In the genomic region with DNA sequence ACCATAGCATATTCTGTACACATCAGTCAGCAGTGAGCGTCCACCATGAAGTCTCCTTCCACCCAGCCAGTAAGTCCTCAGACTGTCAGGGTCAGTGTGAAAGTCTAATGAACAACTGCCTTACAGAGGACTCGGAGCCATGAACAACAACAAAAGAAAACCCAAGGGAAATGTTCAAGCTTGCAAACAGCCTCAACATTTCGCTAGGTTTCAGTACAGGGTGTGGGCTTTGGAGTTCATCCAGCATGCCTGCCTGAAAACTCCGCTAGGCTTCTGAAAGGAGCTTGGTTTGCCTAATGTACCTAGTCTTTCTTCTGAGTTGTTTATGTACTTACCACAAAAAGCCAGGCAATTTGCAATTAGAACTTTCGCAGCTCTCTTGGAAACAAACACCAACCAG, we compare ENCODE assay signal across 17 mouse cellular contexts. TPM values are rescaled to one million over a fixed set of nuclear protein-coding genes. Genes with fewer than 3 reads are reported as not detected.
DNase-seq lines count a peak whose midpoint lies in the region; ATAC-seq and TF ChIP-seq lines count a peak whose summit lies in the region.
"Had no signal": no experiment of that assay in that cellular context is flagged by ENCODE, and none has a peak within 500 bp of the region (broad histone marks: within the 10 kb centered on the region; RNA-seq: fewer than 3 reads in every experiment).

No protein-coding gene starts in this region.

- peak; percentile 41 for DNase-seq in gastrocnemius, adult 2 months
- DNase-seq in gastrocnemius, postnatal 4 days (ENCODE audit: low spot score in 2 of 2): no peak
- peak; percentile 41 for DNase-seq in kidney, adult 2 months
- DNase-seq in kidney, adult 11 months: no peak
- peak; percentile 46 for DNase-seq in lung, postnatal 25 days (ENCODE audit: low spot score)
- DNase-seq in lung, postnatal 14 days: no peak
- DNase-seq in cerebellum, postnatal 25 days: no peak
- DNase-seq: cerebellum, adult 8-10 months; thymus, postnatal 14 days had no signal

- no peaks in the 10 kb centered on the region for H3K9me3 ChIP-seq in stomach, embryonic 16.5 days (replicated peaks; ENCODE audit: control insufficient read depth, low read length)
- H3K9me3 ChIP-seq: hindbrain, embryonic 13.5 days; kidney, embryonic 15.5 days had no signal

- no peak for TF ChIP-seq CTCF in gastrocnemius, adult 2 months (IDR thresholded peaks at IDR 0.05)
- no peak for TF ChIP-seq CTCF in kidney, adult 2 months (conservative IDR thresholded peaks at IDR 0.05; ENCODE audit: insufficient read depth, insufficient read length, low read depth, low read length)

- no peaks in the 10 kb centered on the region for H3K36me3 ChIP-seq in kidney, adult 2 months (ENCODE audit: control insufficient read depth, insufficient read depth, low read length)
- no peaks in the 10 kb centered on the region for H3K36me3 ChIP-seq in stomach, embryonic 16.5 days (ENCODE audit: control insufficient read depth, insufficient read depth, low read length)
- H3K36me3 ChIP-seq: hindbrain, embryonic 13.5 days; kidney, embryonic 15.5 days had no signal

- intact Hi-C loops in gastrocnemius, adult 2 months (cut with DNase I): no loop called here

- ATAC-seq in stomach, embryonic 16.5 days (ENCODE audit: insufficient read depth, low FRiP score): no peak
- ATAC-seq: forebrain, embryonic 14.5 days; inflammation-experienced regulatory T-cells, adult 6 months had no signal

- H3K9ac ChIP-seq in stomach, embryonic 16.5 days (ENCODE audit: low read length): no peak overlapping the region
- H3K9ac ChIP-seq: hindbrain, embryonic 13.5 days; kidney, embryonic 15.5 days had no signal

- peak overlapping the region; percentile 46 for H3K27ac ChIP-seq in gastrocnemius, adult 2 months
- H3K27ac ChIP-seq in kidney, adult 2 months (ENCODE audit: insufficient read depth, low read depth, low read length): peak overlapping the region; percentile 56; the same call in 1 of the 2 replicates
- H3K27ac ChIP-seq in stomach, embryonic 16.5 days (ENCODE audit: low read length): peak overlapping the region; percentile 49; the same call in 1 of the 2 replicates
- H3K27ac ChIP-seq: hindbrain, embryonic 13.5 days; kidney, embryonic 15.5 days had no signal

- H3K4me1 ChIP-seq in kidney, adult 2 months (ENCODE audit: control insufficient read depth, insufficient read depth, low read length): peaks cover 12% of the 10 kb centered on the region
- peaks cover 10% of the 10 kb centered on the region for H3K4me1 ChIP-seq in stomach, embryonic 16.5 days (ENCODE audit: control insufficient read depth, insufficient read depth, low read length)

- no peak for TF ChIP-seq POLR2A in kidney, adult 2 months (IDR thresholded peaks at IDR 0.05; ENCODE audit: low read depth, low read length)

- H3K4me3 ChIP-seq in gastrocnemius, adult 2 months: no peak overlapping the region
- no peak overlapping the region for H3K4me3 ChIP-seq in kidney, adult 2 months (ENCODE audit: insufficient read depth, low read depth, low read length)
- no peak overlapping the region for H3K4me3 ChIP-seq in stomach, embryonic 16.5 days (replicated peaks; ENCODE audit: low read length)
- H3K4me3 ChIP-seq: erythroblast, embryonic 14.5 days; hindbrain, embryonic 13.5 days; kidney, embryonic 15.5 days had no signal

- WGBS in kidney, adult 2 months: 52% methylated on average over 5 of the region's 5 CpGs
- 62% methylated on average over 5 of the region's 5 CpGs for WGBS in stomach, embryonic 16.5 days

- H3K27me3 ChIP-seq in kidney, adult 2 months (replicated peaks; ENCODE audit: control insufficient read depth, insufficient read depth, low read length): no peaks in the 10 kb centered on the region
- no peaks in the 10 kb centered on the region for H3K27me3 ChIP-seq in stomach, embryonic 16.5 days (ENCODE audit: control insufficient read depth, insufficient read depth, low read length)
- H3K27me3 ChIP-seq: CH12.LX; hindbrain, embryonic 13.5 days; kidney, embryonic 15.5 days had no signal

- no peak overlapping the region for H3K4me2 ChIP-seq in stomach, embryonic 16.5 days (ENCODE audit: low read depth, low read length)
- H3K4me2 ChIP-seq: hindbrain, embryonic 13.5 days; kidney, embryonic 15.5 days; midbrain, embryonic 11.5 days had no signal

RNA-seq across cellular contexts. Expression of a gene that starts 53.8 kb away (rescaled TPM):
- 10 to 100 TPM; 29.4 to 36.3 TPM for total RNA-seq in gastrocnemius, adult 2 months (2021)
- 10 to 100 TPM; 27.3 to 29.5 TPM for total RNA-seq in gastrocnemius, postnatal 4 days (2021)
- polyA plus RNA-seq in kidney, adult 2 months (2012; rRNA removed): 6.1 and 10.8 TPM in 2 replicates
- 31.0 and 37.3 TPM in 2 replicates for polyA plus RNA-seq in stomach, embryonic 16.5 days (2015; fragmentation: Nextera tagmentation; extraction: Ambion mirVana)

Comparison
In these comparisons a context has a peak if more than half of its experiments do, and no peak if none do; other contexts are left out.
1. DNase-seq: peak in gastrocnemius, adult 2 months (single experiment), kidney, adult 2 months (single experiment) and lung, postnatal 25 days (single experiment); none in gastrocnemius, postnatal 4 days (0 of 2), kidney, adult 11 months (single experiment), lung, postnatal 14 days (single experiment) and cerebellum, postnatal 25 days (0 of 2).
2. Peak in every context shown above with its lines, with median percentiles within 50 percentile points of each other: H3K27ac ChIP-seq.